Mouse (Mus musculus): ENCODE data around the gene P2ry6.

DNA sequence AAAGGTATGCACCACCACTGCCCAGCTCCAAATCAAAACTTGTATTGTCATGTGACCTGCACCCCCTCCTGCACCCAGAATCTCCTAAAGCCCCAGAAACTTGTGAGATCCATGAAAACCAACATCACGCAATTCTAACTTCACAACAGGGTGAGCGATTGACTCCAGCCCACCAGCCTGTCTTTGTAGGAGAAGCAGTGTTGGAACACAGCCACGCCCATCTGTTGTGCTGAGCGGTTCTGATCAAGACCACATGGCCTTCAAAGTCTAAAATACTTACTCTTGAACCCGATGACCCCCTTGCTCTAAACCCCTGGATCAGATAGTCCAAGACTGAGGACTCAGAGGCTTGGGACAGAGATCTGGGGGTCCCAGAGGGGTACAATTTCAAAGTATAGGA is 25.2 kb upstream of the P2ry6 start:
- TF ChIP-seq ZC3H11A (IDR thresholded peaks at IDR 0.05; ENCODE audit: borderline replicate concordance, low read depth, low read length) (no peak), CHD2 (IDR thresholded peaks at IDR 0.05; ENCODE audit: low read depth, low read length) (no peak), MAFK (IDR thresholded peaks at IDR 0.05; ENCODE audit: insufficient read depth, low read depth, low read length) (no peak), HCFC1 (IDR thresholded peaks at IDR 0.05; ENCODE audit: borderline replicate concordance, insufficient read depth, low read length) (no peak), ZNF384 (IDR thresholded peaks at IDR 0.05; ENCODE audit: low read depth, low read length) (no peak)

Data from ES-E14 (cell line).